Mouse (Mus musculus) lung, postnatal 10 days (tissue): ENCODE measurements at regions not wholly inside any gene's neighbourhood (a gene's known extent, or its start where the extent isn't known, plus 50 kb on each side); places are given as distances from the start of the nearest gene placed in this dataset.
A peak's percentile ranks its signal among the peaks of the same experiment; 100 is the strongest.

Experiments used
- DNase-seq: peaks from one replicate; pipeline ENCODE4 v3.0.0; 2021

- DNase-seq = peak; percentile 3
Measured at GRCm38 (mm10) chr14:15524245-15525033, 85.7 kb upstream of the Lrrc3b start.

DNA sequence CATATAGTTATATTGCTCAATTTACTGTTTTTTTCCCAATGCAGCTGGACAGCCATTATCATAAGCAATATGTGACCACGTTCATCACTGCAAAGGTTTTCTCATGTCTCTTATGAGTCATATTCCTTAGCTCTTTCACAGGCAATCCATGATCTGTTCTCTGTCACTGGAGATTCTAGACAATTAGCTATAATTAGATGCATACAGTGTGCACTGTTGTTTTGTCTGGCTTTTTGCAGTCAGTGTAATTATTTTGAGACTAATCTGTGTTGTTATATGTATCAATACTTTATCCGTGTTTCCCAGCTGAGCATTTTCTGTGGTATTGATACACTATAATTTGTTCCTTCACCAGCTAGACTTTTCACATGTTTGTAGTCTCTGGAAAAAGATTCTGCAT is 61.8 kb upstream of the Lrrc3b start:
- no peak for DNase-seq
